ENCODE assay signal across 8 mouse cellular contexts in the genomic region with DNA sequence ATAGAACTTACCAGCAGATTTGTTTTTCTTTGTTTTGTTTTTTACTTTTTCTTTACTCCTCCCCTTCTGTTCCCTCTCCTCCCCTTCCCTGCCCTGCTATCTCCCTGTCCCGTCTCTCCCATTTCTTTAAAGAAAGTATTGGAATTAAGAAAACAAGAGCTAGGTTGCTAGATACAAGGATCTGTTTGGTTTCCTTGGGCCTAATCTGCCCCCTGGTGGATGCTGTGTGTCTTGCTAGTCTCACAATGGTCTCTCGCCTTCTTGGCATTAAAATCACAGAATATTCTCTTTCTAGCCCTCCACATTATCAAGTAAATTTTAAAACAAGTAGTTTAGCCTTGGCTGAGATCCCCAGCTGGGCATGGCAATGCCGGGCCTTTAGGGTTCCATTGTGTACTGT.
DNase-seq lines count a peak whose midpoint lies in the region.

No protein-coding gene starts in this region.

- peak; percentile 48 to 63 for DNase-seq in CD8-positive naive resting alpha-beta T cell, adult 2 months (ENCODE audit: low read depth in 2 of 2, low spot score in 2 of 2)
- peak; percentile 79 for DNase-seq in adrenal gland, adult 2 months
- peak; percentile 85 for DNase-seq in embryo, embryonic 11 days
- peak; percentile 63 to 83 for DNase-seq in gastrocnemius, postnatal 4 days (ENCODE audit: low spot score in 2 of 2)
- peak; percentile 86 to 94 for DNase-seq in kidney, postnatal 36 days
- peak; percentile 70 to 81 for DNase-seq in lung, adult 18-20 months
- DNase-seq in right cerebral cortex, postnatal 10 days (ENCODE audit: low spot score in 2 of 2), result peak; percentile 85 to 92
- peak; percentile 78 for DNase-seq in urinary bladder, postnatal 25 days (ENCODE audit: low spot score)

Comparison
In these comparisons a context has a peak if more than half of its experiments do, and no peak if none do; other contexts are left out.
1. Peak in every context shown above with its lines: DNase-seq.